Mouse (Mus musculus): Measurements from ENCODE around the gene Sprr2k.
"Not testable (repeated sequence)": the region's sequence is repeated elsewhere in the genome, so short reads cannot be mapped to it uniquely, and the experiment has no call there.

Sprr2k gene

DNA sequence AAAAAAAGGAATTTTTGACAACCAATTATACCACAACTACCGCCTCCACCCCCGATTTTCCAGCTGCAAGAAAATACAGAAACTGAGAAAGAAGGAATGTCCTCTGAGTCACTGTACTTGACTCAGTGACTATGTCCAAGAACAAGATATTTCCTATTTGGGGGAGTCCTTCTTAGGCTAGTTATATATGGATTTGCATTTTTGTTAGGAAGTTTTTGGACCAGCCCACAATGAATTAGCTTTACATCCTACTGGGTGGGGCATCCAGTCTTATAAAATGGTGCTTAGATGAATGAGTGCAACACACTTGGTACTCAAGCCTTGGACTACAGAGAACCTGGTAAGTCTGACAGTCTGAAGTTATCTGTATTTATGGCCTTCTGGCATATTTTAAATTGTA lies at the start of gene Sprr2k:
Gene Sprr2k (plus strand): TSS at position 301 of the 400 bp plus-strand sequence.
- no peak for DNase-seq

DNA sequence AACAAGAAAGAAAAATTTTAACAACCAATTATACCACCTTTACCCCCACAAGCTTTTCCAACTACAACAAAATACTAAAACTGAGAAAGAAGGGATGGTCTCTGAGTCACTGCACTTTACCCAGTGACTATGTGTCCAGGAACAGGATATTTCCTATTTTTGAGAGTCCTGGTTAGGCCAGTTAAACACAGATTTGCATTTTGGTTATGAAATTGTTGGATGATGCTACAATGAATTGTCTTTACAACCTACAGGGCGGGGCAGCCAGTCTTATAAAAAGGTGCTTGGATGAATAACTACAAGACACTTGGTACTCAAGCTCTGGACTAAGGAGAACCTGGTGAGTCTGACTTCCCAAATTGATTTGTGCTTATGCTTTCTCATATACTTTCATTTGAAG lies 47.0 kb upstream of the Sprr2k start, which contains the start of gene Sprr2h:
Gene Sprr2h (plus strand): TSS at position 301 of the 400 bp plus-strand sequence.
- DNase-seq = no peak

DNA sequence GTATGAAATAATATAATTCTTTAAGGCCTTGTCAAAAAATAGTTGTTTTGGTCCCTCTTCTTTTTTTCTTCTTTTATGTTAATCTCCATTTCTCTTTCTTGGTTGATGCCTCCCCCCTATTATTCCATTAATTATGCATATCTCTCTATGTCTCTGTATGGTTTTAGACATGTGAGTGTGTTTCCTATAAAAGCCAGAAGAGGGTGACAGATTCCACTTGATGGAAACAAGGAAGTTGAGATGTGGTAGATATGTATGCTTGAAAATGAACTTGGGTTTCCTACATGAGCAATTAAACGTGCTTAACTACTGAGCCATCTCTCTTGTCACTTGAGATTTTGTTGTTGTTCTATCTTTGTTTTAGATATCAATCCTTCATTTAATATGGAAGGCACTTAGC lies 38.1 kb upstream of the Sprr2k start:
- DNase-seq = no peak

DNA sequence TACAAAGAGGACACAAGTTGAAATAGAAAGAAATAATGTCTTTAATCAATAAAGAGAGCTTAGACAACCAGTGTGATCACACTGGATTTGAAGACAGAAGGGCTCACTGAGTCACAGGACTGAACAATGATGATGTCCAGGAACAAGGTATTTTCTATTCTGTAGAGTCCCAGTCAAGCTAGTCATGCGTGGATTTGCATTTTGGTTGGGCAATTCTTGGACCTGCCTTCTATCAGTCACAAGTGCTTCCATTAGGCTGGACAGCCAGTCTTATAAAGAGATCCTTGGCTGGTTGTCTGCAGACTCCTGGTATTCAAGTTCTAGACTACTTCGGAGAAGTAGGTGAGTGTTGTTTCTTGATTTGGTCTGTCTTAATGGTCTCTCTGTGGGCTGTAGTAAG lies 24.7 kb upstream of the Sprr2k start, which contains the start of gene Sprr2i:
Gene Sprr2i (plus strand): TSS at position 301 of the 400 bp plus-strand sequence.
- no peak for DNase-seq

DNA sequence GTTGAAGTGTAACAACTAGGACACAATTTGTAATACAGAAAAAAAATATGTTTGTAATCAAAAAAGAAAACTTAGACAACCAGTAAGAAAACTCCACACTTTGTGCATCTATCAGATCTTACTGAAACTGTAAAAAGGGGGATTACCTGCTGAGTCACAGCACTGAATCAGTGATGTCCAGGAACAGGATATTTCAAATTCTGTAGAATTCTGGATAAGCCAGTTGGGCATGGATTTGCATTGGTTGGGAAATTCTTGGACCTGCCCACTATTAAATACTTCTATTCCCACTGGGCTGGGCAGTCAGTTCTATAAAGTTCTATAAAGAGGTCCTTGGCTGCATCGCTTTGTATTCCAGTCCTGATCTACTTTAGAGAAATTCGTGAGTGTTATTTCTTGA lies 14.6 kb upstream of the Sprr2k start, which contains the start of gene Sprr2j-ps:
Gene Sprr2j-ps (plus strand): TSS at position 301 of the 400 bp plus-strand sequence.
- no peak for DNase-seq

DNA sequence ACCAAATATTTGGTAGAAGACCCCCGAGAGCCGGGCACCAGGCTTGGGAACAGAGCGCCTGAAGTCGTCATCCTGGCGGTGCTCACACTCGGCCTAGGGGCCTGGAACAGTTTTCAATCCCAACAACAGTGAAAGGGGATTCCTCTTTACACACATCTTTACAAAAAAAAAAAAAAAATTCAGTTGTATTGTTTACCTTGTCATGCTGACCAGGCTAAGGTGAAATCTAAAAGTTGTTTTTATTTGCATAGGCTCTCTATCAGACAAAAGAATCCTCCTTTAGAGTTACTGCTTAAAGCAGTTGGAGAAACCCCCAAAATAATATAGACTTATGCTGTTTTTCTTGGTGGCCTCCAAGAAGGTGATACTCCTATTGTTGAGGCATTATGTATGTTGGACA lies 3.1 kb upstream of the Sprr2k start, which contains the start of gene Gm9774:
Gene Gm9774 (minus strand): TSS at position 101 of the 400 bp plus-strand sequence.
- no peak for DNase-seq

DNA sequence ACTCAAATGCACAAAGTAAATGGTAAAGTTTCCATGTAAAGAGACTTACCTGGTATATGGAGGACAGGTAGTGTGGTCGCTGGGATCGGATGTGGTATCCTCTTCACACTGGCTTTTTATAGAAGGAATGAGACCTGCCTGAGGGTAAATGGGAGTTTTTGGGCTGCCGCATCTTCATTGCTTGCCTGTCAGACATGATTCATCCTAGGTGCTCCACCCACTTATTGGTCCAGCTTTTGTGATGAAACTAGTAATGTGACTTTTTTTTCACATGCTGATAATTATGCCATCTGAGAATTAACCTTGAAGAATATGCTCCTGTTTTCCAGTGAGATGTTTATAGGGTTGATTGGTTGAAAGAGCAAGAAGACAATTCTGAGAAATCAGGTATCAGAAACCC lies 6.3 kb downstream of the Sprr2k start, which contains the start of gene Sprr1b:
Gene Sprr1b (minus strand): TSS at position 101 of the 400 bp plus-strand sequence.
- DNase-seq = no peak

DNA sequence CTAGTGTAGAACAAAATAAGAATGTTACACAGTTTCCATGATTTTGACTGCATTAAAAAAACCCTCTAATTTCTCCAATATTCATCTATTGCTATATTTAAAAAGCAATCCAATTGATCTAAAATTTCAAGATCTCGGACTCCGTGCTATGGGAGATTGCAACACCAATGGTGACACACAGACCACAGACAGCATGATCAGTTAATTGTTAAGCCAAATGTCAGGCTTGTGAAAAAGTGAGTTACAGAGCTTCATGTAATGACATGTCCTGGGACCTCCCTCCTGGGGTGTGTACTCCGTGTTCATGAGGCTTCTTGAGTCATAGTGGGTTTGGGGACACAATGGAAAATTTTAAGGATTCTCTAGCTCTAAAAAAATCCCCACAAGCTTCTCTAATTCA lies 7.8 kb downstream of the Sprr2k start:
- DNase-seq = no peak

DNA sequence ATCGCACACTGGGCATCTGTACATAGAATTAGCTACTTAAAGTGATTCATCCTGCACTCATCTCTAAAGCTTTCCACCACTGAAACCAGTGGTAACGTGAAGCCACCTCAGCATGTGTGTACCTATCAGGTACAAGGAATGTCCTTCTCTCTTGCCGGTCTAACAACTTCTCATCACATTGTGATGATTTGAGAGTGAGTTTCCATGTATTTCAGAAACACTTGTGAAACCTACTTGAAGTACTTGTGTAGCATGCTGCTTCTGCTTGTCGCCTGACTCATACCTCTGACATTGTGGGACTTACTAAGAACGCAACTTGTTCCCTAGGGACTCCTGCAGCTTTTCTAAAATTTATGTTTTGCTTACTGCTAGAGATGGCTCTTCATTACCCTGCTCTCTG lies 22.8 kb downstream of the Sprr2k start:
- DNase-seq = no peak

DNA sequence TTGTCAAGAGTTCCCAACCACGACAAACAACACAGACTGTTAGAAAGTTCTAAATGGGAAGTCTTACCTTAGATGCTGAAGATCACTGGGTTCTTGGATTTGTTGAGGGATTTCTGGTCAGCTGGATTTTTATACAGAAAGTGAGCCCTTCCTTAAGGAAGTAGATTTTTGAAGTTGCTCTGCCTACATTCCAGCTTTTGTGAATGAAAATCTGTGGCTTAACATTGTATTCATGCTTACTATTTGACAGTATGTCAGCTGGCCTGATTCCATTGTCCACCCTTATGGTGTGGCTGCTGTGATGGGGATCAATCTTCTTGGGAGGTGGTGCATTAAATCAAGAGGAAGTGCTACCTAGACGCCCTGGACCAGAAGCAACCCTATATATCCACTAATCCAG lies 26.2 kb downstream of the Sprr2k start, which contains the start of gene Sprr3:
Gene Sprr3 (minus strand): TSS at position 101 of the 400 bp plus-strand sequence.
- no peak for DNase-seq

DNA sequence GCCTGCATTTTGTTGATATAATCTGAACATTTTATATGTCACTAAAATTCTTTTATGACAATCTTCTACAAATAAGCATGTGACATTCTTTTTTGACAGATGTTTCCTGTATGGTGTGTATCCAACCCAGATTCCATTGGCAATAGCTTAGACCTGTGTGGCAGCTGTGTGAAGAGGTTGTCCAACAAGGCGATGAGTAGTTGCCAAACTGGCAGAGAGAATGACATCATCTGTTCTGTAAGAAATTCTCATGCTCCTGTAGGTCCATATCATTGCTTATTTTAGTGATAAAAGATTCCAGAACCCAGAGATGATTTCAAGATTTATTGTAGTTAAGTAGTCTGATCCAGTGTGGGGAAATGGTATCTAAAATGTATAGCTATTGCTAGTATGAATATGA lies 34.2 kb downstream of the Sprr2k start:
- DNase-seq = no peak

DNA sequence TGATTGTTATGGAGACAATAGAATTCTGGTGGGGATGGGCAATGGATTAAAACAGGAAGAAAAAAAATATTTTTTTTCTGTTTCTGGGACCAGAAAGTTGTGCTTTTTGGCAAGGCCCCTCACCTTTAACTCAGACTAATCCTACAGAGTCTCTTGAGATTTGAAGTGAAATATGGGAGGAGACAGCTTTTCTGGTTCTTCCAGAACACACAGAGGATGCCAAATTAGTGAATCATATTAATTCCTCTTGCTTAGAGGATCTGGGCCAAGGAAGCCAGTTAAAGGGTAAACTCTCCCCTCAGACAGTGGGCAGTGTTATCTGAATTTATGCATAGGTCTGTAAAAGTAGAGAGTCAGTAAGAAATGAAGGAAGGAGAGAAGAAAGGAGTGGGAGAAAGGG lies 35.0 kb downstream of the Sprr2k start:
- DNase-seq = no peak

DNA sequence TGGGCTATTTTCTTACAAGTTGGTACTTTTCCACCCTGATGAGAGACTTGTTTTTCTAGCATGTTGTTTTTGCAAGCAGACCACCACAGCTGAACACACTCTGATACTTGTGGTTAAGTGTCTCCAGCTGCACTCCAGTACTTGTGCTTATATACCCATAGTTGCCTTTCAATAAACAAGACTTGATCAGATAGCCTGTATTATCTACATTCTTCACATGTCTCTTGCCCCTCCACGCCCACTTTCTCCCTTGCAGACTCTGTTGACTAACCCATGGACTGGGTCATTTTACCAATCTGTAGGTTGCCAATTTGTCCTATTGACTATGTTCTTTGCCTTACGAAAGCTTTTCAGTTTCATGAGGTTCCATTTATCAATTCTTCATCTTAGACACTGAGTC lies 37.7 kb downstream of the Sprr2k start:
- no peak for DNase-seq

DNA sequence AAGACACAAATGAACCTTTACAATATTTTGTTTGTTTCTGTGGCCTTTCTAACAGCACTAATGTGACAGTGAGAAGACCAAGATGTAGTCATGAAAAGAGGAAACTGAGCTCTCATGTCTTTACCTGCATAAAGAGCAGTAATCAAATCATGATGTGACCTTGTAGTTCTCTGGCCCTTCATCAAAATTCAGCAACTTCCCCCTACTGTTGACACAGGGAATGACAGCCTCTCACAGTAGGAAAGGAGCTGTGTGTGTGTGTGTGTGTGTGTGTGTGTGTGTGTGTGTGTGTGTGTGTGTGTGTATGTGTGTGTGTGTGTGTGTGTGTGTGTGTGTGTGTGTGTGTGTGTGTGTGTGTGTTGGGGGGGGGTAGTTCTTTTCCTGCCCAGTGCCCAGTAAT lies 48.9 kb downstream of the Sprr2k start:
- DNase-seq = not testable (repeated sequence)
